Mouse (Mus musculus) liver, postnatal 0 days (tissue): ENCODE data around the gene Unkl.
A peak's percentile ranks its signal among the peaks of the same experiment; 100 is the strongest.

Experiments
- CTCF ChIP-seq: sonication (generic); IDR thresholded peaks from 2 replicates; pipeline ENCODE4 v1.5.1; 2016; ENCODE audit warnings: antibody characterized with exemption, low read depth
- EP300 ChIP-seq: IDR thresholded peaks from 2 replicates; pipeline ENCODE4 v1.6.1; 2016; ENCODE audit warnings: antibody characterized with exemption, low read depth, mild to moderate bottlenecking

DNA sequence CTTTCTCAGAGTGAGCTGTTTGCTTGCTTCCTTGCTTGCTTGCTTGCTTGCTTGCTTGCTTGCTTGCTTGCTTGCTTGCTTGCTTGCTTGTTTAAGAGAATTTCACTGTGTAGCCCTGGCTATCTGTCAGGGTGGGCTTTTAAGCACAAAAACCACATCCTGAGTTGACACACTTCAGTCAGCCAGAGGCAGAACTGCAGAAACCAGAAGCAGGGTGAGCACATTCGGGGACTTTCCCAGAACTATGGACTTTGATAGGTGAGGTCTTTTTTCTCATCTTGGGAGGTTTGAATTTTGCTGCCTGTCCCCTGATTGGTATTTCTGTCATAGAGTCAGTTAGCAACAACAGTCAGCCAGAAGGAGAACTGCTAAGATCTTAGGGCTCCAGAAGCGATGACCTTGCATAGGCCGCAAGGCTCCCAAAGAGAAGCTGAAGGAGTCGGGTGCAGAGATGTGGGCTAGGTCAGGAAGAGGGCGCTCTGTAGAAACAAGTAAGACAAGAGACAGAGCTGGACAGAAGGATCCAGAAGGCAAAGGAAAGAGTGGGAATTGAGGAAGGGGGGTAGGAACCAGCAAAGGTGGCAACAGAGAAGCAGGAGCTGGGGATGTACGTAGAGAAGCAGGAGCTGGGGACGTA is 36.5 kb downstream of the Unkl start:
- peak; percentile 18; the same call in 1 of the 2 replicates for TF ChIP-seq CTCF
- TF ChIP-seq EP300: no peak
